Mouse (Mus musculus) neural tube, embryonic 12.5 days (tissue): ENCODE results near the gene Lima1. TPM values are rescaled to one million over a fixed set of nuclear protein-coding genes. Genes with fewer than 3 reads are reported as not detected.

Experiments
- ATAC-seq: fragments of 200-750 bp; cut with Nextera tagmentation; 2 replicates; pipeline ENCODE4 v1.8.0; 2017; ENCODE audit warnings: low read depth, mild to moderate bottlenecking, moderate TSS enrichment, moderate library complexity; ENCODE audit not compliant: low FRiP score
- H3K27ac ChIP-seq: fragments of 300-500 bp; sonication (generic); 2 replicates; pipeline ENCODE4 v1.5.1; 2016
- H3K27me3 ChIP-seq: fragments of 300-500 bp; sonication (generic); replicated peaks from 2 replicates; pipeline ENCODE4 v1.6.1; 2016; ENCODE audit warnings: mild to moderate bottlenecking
- H3K36me3 ChIP-seq: fragments of 300-500 bp; sonication (generic); 2 replicates; pipeline ENCODE4 v1.6.1; 2016; ENCODE audit warnings: mild to moderate bottlenecking
- H3K4me1 ChIP-seq: fragments of 300-500 bp; sonication (generic); 2 replicates; pipeline ENCODE4 v1.6.1; 2016
- H3K4me2 ChIP-seq: fragments of 300-500 bp; sonication (generic); replicated peaks from 2 replicates; pipeline ENCODE4 v1.6.1; 2016; ENCODE audit warnings: mild to moderate bottlenecking
- H3K4me3 ChIP-seq: fragments of 300-500 bp; sonication (generic); 2 replicates; pipeline ENCODE4 v1.5.1; 2016
- H3K9ac ChIP-seq: fragments of 300-500 bp; sonication (generic); 2 replicates; pipeline ENCODE4 v1.6.1; 2016; ENCODE audit warnings: mild to moderate bottlenecking
- H3K9me3 ChIP-seq: fragments of 300-500 bp; sonication (generic); 2 replicates; pipeline ENCODE4 v1.6.1; 2016; ENCODE audit warnings: mild to moderate bottlenecking
- WGBS: fragments of 180-500 bp; shearing (Covaris S2); methylation state at CpG from one replicate; pipeline ENCODE4 v1.1.7; 2016; 5-methylcytosine and 5-hydroxymethylcytosine counted together
- polyA plus RNA-seq: library from polyadenylated mRNA; unstranded; fragments of >200 nt; fragmentation: Nextera tagmentation; extraction: Ambion mirVana; gene quantifications from 2 replicates; pipeline ENCODE4 v1.2.1, GENCODE M21; 2016

Lima1 gene
- polyA plus RNA-seq, 1 experiment from 2014 or later = 35.5 TPM

DNA sequence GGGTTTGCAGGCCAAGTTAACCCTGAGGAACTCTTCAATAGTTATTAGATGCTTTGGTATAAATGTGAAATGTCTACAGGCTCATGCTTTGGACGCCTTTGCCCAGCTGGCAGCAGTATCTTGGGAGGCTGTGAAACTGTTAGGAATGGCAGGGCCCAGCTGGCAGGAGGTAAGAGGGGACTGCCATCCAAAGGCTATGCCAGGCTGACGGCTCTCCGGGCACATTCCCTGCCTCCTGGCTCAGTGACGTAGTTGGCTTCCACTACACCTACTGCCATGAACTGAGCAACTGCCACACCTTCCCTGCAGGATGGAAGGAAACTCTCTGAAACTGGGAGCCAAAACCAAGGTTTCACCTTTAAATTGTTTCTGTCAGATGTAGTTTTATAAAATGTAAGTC lies 135.0 kb downstream of the Lima1 start:
- H3K4me1 ChIP-seq = no peaks in the 10 kb centered on the region
- no peak overlapping the region for H3K27ac ChIP-seq
- no peak overlapping the region for H3K4me2 ChIP-seq
- WGBS = 94% methylated on average over 4 of the region's 4 CpGs
- H3K36me3 ChIP-seq = peaks cover 53% of the 10 kb centered on the region
- no peak for ATAC-seq
- H3K4me3 ChIP-seq = no peak overlapping the region
- H3K9me3 ChIP-seq = no peaks in the 10 kb centered on the region
- H3K9ac ChIP-seq = no peak overlapping the region
- H3K27me3 ChIP-seq = no peaks in the 10 kb centered on the region

GRCm38 (mm10) chr15:99736675-99737074 lies 138.6 kb downstream of the Lima1 start:
- no peak overlapping the region for H3K27ac ChIP-seq
- H3K4me3 ChIP-seq = no peak overlapping the region
- no peaks in the 10 kb centered on the region for H3K27me3 ChIP-seq
- no peak overlapping the region for H3K4me2 ChIP-seq
- 90% methylated on average over 11 of the region's 11 CpGs for WGBS
- ATAC-seq = no peak
- H3K9me3 ChIP-seq = no peaks in the 10 kb centered on the region
- no peaks in the 10 kb centered on the region for H3K4me1 ChIP-seq
- peaks cover 72% of the 10 kb centered on the region for H3K36me3 ChIP-seq
- H3K9ac ChIP-seq = no peak overlapping the region

- no peak overlapping the region for H3K27ac ChIP-seq
- no peaks in the 10 kb centered on the region for H3K27me3 ChIP-seq
- peaks cover 73% of the 10 kb centered on the region for H3K36me3 ChIP-seq
- no peak for ATAC-seq
- H3K9ac ChIP-seq = no peak overlapping the region
- no peaks in the 10 kb centered on the region for H3K4me1 ChIP-seq
- H3K4me3 ChIP-seq = no peak overlapping the region
- 90% methylated on average over 2 of the region's 2 CpGs for WGBS
- H3K9me3 ChIP-seq = no peaks in the 10 kb centered on the region
- no peak overlapping the region for H3K4me2 ChIP-seq
Measured at GRCm38 (mm10) chr15:99735631-99736030, 139.6 kb downstream of the Lima1 start.

- no peak overlapping the region for H3K27ac ChIP-seq
- H3K9me3 ChIP-seq = no peaks in the 10 kb centered on the region
- 96% methylated on average over 5 of the region's 5 CpGs for WGBS
- H3K9ac ChIP-seq = no peak overlapping the region
- H3K36me3 ChIP-seq = peaks cover 66% of the 10 kb centered on the region
- H3K4me1 ChIP-seq = no peaks in the 10 kb centered on the region
- ATAC-seq = no peak
- H3K4me3 ChIP-seq = no peak overlapping the region
- H3K4me2 ChIP-seq = no peak overlapping the region
- H3K27me3 ChIP-seq = no peaks in the 10 kb centered on the region
Measured at GRCm38 (mm10) chr15:99733186-99733585, 142.1 kb downstream of the Lima1 start.

GRCm38 (mm10) chr15:99731678-99732077 lies 143.6 kb downstream of the Lima1 start:
- Histone ChIP-seq H3K4me2 (no peak overlapping the region), H3K9ac (no peak overlapping the region), H3K4me3 (no peak overlapping the region), H3K27ac (no peak overlapping the region), H3K36me3 (peaks cover 61% of the 10 kb centered on the region), H3K27me3 (no peaks in the 10 kb centered on the region), H3K9me3 (no peaks in the 10 kb centered on the region), H3K4me1 (0 out of 2 replicates have a peak, but pooled peaks cover under 1% of the 10 kb centered on the region)
- ATAC-seq = no peak
- 91% methylated on average over 3 of the region's 3 CpGs for WGBS

DNA sequence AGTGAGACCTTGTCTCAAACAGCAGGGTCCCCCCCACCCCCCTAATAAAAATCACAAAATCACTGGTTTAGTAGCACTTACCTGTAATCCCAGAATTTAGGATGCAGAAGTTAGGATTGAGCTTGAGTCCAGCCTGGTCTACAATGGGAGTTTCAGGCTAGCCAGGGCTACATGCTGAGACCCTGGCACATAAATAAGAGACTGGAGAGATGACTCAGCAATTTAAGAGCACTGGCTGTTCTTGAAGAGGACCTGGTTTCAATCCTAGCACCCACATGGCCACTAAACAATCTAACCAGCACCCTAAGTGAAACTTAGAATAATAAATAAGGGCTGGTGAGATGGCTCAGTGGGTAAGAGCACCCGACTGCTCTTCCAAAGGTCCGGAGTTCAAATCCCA lies 144.1 kb downstream of the Lima1 start:
- Histone ChIP-seq H3K9ac (no peak overlapping the region), H3K9me3 (no peaks in the 10 kb centered on the region), H3K4me1 (peaks cover 5% of the 10 kb centered on the region; the same call in 1 of the 2 replicates), H3K27me3 (no peaks in the 10 kb centered on the region), H3K4me3 (no peak overlapping the region), H3K36me3 (peaks cover 56% of the 10 kb centered on the region), H3K27ac (no peak overlapping the region), H3K4me2 (no peak overlapping the region)
- no peak for ATAC-seq
- 88% methylated on average over 2 of the region's 2 CpGs for WGBS

GRCm38 (mm10) chr15:99729056-99729783 lies 146.0 kb downstream of the Lima1 start:
- H3K27ac ChIP-seq = no peak overlapping the region
- 97% methylated on average over 4 of the region's 4 CpGs for WGBS
- H3K36me3 ChIP-seq = peaks cover 37% of the 10 kb centered on the region
- H3K9ac ChIP-seq = no peak overlapping the region
- no peak overlapping the region for H3K4me2 ChIP-seq
- H3K9me3 ChIP-seq = no peaks in the 10 kb centered on the region
- H3K27me3 ChIP-seq = no peaks in the 10 kb centered on the region
- no peak for ATAC-seq
- H3K4me1 ChIP-seq = peaks cover 15% of the 10 kb centered on the region
- H3K4me3 ChIP-seq = no peak overlapping the region

Other genes with a start within 250 kb of the Lima1 start
- 207 and 218 TPM in 2 replicates for gene Racgap1, start 223.8 kb downstream of the Lima1 start, polyA plus RNA-seq
- 54.3 and 62.6 TPM in 2 replicates for gene Asic1, start 205.1 kb downstream of the Lima1 start, polyA plus RNA-seq
- 142 and 146 TPM in 2 replicates for gene Smarcd1, start 173.3 kb downstream of the Lima1 start, polyA plus RNA-seq
- gene Gm17349, start 170.0 kb downstream of the Lima1 start, polyA plus RNA-seq = not detected in 2 replicates
- 0.97 and 1.4 TPM in 2 replicates for gene Gpd1, start 157.9 kb downstream of the Lima1 start, polyA plus RNA-seq
- gene Cox14, start 149.8 kb downstream of the Lima1 start, polyA plus RNA-seq = 169 and 170 TPM in 2 replicates
- 65.6 and 67.3 TPM in 2 replicates for gene Cers5, start 102.6 kb downstream of the Lima1 start, polyA plus RNA-seq
- not detected in 2 replicates for gene Fam186a, start 91.6 kb upstream of the Lima1 start, polyA plus RNA-seq
- 27.9 and 29.0 TPM in 2 replicates for gene Larp4, start 94.6 kb upstream of the Lima1 start, polyA plus RNA-seq
- 24.7 and 26.9 TPM in 2 replicates for gene Dip2b, start 163.2 kb upstream of the Lima1 start, polyA plus RNA-seq